Mouse (Mus musculus) C2C12 (cell line): ENCODE results near the gene Slc27a4. TPM values are rescaled to one million over a fixed set of nuclear protein-coding genes. Genes with fewer than 3 reads are reported as not detected.

ENCODE experiments used
- H3K27me3 ChIP-seq: one replicate; pipeline ENCODE4 v1.6.1; 2011; ENCODE audit not compliant: control insufficient read depth, insufficient read depth, insufficient read length
- H3K36me3 ChIP-seq: one replicate; pipeline ENCODE4 v1.6.1; 2011; ENCODE audit not compliant: control insufficient read depth, insufficient read depth
- H3K4me3 ChIP-seq: one replicate; pipeline ENCODE4 v1.5.1; 2011; ENCODE audit warnings: mild to moderate bottlenecking, control low read depth; ENCODE audit not compliant: poor library complexity, insufficient read depth, severe bottlenecking
- H3K79me2 ChIP-seq: one replicate; pipeline ENCODE4 v1.6.1; 2011; ENCODE audit not compliant: control insufficient read depth, insufficient read depth
- H3K79me3 ChIP-seq: one replicate; pipeline ENCODE4 v1.6.1; 2011; ENCODE audit warnings: low read depth, control low read depth
- H3ac ChIP-seq: one replicate; pipeline ENCODE3; 2011; ENCODE audit warnings: low read depth; ENCODE audit not compliant: control insufficient read depth, insufficient read length
- CEBPB ChIP-seq: IDR thresholded peaks from one replicate; pipeline ENCODE4 v1.6.1; 2011; ENCODE audit warnings: low read depth, mild to moderate bottlenecking, control low read depth, moderate library complexity
- CTCF ChIP-seq: IDR thresholded peaks from one replicate; pipeline ENCODE4 v1.5.1; 2011; ENCODE audit not compliant: control insufficient read depth, insufficient read depth, insufficient read length
- FOSL1 ChIP-seq: IDR thresholded peaks from one replicate; pipeline ENCODE4 v1.8.0; 2011; ENCODE audit warnings: mild to moderate bottlenecking, low read length; ENCODE audit not compliant: poor library complexity, insufficient read depth, severe bottlenecking
- MAX ChIP-seq: IDR thresholded peaks from one replicate; pipeline ENCODE4 v1.6.1; 2011; ENCODE audit warnings: mild to moderate bottlenecking, control low read depth
- MYOD1 ChIP-seq: IDR thresholded peaks from one replicate; pipeline ENCODE4 v1.6.1; 2011; ENCODE audit warnings: low read depth; ENCODE audit not compliant: control insufficient read depth, insufficient read length
- MYOG ChIP-seq: IDR thresholded peaks from one replicate; pipeline ENCODE4 v1.6.1; 2011; ENCODE audit not compliant: control insufficient read depth, insufficient read length; ENCODE audit errors: extremely low read depth
- USF1 ChIP-seq: IDR thresholded peaks from one replicate; pipeline ENCODE4 v1.6.1; 2011; ENCODE audit warnings: low read depth, mild to moderate bottlenecking, control low read depth, moderate library complexity
- polyA plus RNA-seq: library from polyadenylated mRNA; unstranded; fragments of >200 nt; fragmentation: generic; extraction: Trizol; gene quantifications from one replicate; pipeline ENCODE4 v1.2.1, GENCODE M21; 2012; ENCODE audit warnings: missing spikeins

Slc27a4 gene
- polyA plus RNA-seq, 1 experiment, result 19.7 TPM

DNA sequence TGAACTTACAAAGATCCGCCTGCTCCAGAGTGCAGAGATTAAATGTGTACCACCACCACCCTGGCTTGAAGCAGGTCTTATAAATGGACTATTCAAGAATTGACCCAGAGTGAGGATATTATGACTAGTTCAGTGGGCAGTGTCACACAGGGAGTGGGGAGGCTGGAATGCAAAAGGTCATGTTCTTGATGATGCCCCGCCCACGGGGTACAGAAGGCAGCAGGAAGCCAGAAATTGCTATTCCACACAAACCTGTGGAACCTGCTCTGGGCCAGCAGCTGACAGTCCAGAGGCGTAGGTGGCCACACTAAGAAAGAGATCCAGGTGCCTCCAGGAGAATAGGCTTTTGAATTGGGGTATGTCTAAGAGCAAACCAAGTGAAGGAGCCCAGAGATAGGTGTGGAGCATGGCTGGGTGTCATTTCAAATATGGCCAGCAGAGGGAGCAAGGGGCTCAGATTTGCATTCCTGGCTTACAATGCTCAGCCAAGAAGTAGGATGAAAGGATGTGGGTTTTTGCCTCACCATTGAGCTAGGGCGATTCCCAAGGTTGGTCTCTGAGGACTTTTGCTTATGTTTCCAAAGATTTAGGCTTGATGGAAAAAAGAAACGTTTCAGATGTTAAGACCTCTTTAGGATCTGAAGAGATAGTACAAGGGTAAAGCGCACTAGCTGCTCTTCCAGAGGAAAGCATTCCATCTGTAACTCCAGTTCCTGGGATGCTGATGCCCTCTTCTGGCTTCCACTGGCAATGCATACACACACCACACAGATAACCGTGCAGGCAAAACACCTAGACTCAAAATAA is 15.2 kb downstream of the Slc27a4 start:
- H3K79me2 ChIP-seq, result no peaks in the 10 kb centered on the region
- H3K36me3 ChIP-seq, result peaks cover 8% of the 10 kb centered on the region
- TF ChIP-seq MAX (peak; percentile 10), MYOD1 (no peak), CEBPB (no peak), CTCF (peak; percentile 72), USF1 (no peak), MYOG (no peak), FOSL1 (no peak)
- no peak overlapping the region for H3K4me3 ChIP-seq
- H3K79me3 ChIP-seq, result no peaks in the 10 kb centered on the region
- H3ac ChIP-seq, result no peak overlapping the region
- no peaks in the 10 kb centered on the region for H3K27me3 ChIP-seq

DNA sequence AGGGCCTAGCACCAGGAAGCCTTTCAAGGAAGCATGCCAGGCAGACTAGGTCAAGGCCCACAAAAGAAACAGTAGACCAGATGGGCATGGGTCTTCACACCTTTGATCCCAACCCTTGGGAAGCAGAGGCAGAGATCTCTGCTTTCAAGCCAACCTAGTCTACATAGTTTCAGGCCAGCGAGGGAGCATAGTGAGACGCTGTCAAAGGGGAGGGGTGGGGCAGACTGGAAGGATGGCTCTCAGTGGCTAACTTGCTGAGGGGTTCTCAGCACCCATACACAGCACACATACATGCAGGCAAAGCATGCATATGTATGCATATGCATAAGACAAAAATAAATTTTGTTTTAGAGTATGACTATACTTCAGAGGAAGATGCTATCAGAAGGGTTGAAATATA is 16.9 kb downstream of the Slc27a4 start:
- H3K27me3 ChIP-seq, result no peaks in the 10 kb centered on the region

DNA sequence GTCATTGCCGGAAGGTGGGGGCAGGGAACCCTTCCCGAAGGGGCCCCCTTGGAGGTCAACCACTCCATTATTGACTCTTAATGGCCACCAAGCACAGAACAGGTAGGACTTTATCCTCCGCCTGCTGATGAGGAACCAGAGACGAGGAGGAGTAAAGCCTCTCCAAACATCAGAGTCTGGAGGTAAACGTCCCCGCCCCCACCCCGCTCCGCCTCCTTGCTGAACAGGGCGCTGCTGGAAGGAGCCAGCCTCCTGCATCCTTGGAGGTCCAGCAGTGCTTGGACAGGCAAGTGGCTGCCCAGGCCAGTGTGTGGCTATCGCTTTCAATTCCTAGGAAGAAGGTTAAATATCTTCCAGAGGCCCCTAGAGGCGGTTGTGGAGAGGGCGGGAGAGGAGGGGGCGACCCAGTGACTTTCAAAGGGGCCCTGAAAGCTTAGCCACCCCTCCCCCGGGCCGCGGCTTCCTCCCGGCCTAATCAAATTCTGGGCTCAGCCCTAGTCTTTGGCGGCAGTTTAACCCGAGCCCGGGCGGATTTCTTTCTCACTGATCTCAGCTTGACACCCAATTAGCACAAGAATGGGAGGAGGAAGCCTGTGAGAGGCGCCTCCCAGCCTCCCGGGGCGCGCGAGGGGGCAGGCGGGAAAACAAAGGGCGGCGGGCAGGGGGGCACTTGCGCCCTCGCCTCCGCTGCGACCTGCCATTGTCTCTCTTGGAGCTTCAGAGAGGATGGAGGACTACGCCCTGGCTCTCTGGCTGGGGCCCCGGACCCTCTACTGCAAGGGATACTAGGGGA is 17.8 kb downstream of the Slc27a4 start, which contains the start of gene Urm1:
Gene Urm1 (plus strand): TSS at position 51 of the 793 bp plus-strand sequence.
- H3K27me3 ChIP-seq, result no peaks in the 10 kb centered on the region
- H3K4me3 ChIP-seq, result no peak within 1 kb of the TSS
- no peaks in the 10 kb centered on the region for H3K36me3 ChIP-seq
- TF ChIP-seq USF1 (no peak), CEBPB (no peak), MAX (no peak), MYOG (no peak), CTCF (no peak), FOSL1 (no peak), MYOD1 (no peak)
- peak within 1 kb of the TSS; percentile 67 for H3ac ChIP-seq
- no peaks in the 10 kb centered on the region for H3K79me2 ChIP-seq
- no peaks in the 10 kb centered on the region for H3K79me3 ChIP-seq

More for the DNA sequence above, 16.9 kb downstream of the Slc27a4 start:
- no peaks in the 10 kb centered on the region for H3K79me2 ChIP-seq
- no peak overlapping the region for H3ac ChIP-seq
- H3K36me3 ChIP-seq, result no peaks in the 10 kb centered on the region
- H3K79me3 ChIP-seq, result no peaks in the 10 kb centered on the region
- H3K4me3 ChIP-seq, result no peak overlapping the region
- TF ChIP-seq MYOG (no peak), CEBPB (no peak), MYOD1 (no peak), USF1 (no peak), MAX (no peak), FOSL1 (no peak), CTCF (no peak)

DNA sequence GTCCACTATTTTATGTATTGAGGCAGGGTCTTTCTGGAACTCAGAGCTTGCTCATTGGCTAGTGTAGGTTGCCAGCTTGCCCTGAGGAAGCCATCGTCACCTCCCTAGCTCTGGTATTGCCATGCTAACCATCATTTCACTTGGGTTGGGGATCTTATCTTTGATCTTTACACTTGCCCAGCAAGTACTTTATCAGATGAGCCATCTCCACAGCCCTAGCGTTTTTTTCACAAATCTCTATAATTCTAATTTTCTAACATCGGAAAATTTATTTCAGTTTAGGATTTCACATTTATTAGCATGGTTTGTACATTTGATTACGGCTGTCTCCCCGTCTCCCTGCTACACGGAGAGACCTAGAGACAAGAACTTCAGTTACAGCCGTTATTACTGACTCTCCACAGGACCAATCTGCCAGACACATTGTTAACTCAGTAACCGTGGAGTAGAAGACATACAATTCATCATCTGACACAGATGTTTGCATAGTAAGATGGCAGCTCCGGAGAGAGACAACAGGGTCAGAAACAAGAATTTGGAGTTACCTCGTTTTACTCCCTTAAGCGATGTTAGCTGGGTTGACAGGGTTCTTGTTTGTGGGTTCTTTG is 24.0 kb downstream of the Slc27a4 start:
- TF ChIP-seq MYOD1 (no peak), CEBPB (no peak), USF1 (no peak), FOSL1 (no peak), MAX (no peak), CTCF (no peak), MYOG (no peak)
- Histone ChIP-seq H3K27me3 (no peaks in the 10 kb centered on the region), H3K79me2 (peaks cover 43% of the 10 kb centered on the region), H3K36me3 (no peaks in the 10 kb centered on the region), H3K79me3 (peaks cover 37% of the 10 kb centered on the region), H3ac (peak overlapping the region; percentile 60), H3K4me3 (peak overlapping the region; percentile 99)

DNA sequence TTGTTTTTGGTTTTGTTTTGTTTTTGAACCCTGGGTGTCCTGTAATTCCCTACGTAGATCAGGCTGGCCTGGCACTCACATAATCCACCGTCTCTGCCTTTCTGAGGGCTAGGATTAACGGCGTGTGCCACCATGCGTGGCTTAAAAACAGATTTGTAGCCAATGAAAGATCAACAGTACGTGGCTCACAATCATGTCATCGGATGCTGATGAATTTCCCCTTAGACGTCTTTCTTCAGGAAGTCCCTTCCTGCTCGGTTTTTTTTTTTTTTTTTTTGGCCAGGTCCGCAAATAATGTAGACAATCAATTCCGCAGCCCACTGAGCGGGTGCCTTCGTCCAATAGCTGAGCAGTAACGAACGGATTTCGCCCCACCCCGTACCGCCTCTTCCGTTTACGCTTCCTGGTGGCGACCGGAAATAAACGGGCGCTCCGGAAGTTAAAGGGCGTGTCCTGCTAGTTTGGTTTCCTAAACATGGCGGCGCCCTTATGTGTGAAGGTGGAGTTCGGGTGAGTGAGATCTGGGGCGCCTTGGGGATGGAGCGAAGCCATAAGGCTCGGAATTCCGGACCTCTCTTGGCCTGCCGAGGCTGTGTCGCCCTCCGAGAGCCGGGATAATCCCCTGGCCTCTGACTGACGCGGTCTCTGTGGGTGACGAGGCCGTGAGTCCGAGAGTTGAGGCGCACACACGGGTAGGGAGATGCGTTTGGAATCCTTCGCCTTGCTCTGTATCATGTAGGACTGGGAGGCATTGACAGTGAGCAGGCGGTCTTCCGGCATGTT is 24.7 kb downstream of the Slc27a4 start:
- TF ChIP-seq MYOD1 (no peak), CTCF (no peak), MYOG (no peak), CEBPB (no peak), MAX (no peak), FOSL1 (no peak), USF1 (no peak)
- peak overlapping the region; percentile 95 for H3ac ChIP-seq

More for the DNA sequence above, 24.7 kb downstream of the Slc27a4 start:
- H3K79me3 ChIP-seq, result peaks cover 37% of the 10 kb centered on the region
- H3K36me3 ChIP-seq, result no peaks in the 10 kb centered on the region
- H3K4me3 ChIP-seq, result peak overlapping the region; percentile 99
- no peaks in the 10 kb centered on the region for H3K27me3 ChIP-seq
- peaks cover 50% of the 10 kb centered on the region for H3K79me2 ChIP-seq
